Mouse (Mus musculus) small intestine, adult 2 months (tissue): ENCODE measurements around the gene Fcamr. TPM values are rescaled to one million over a fixed set of nuclear protein-coding genes. Genes with fewer than 3 reads are reported as not detected.

ENCODE experiments used
- H3K27ac ChIP-seq: fragments of 200-500 bp; 2 replicates; pipeline ENCODE4 v1.5.1; 2012; ENCODE audit warnings: low read depth, low read length, control low read depth, inconsistent platforms; ENCODE audit not compliant: insufficient read depth
- H3K27me3 ChIP-seq: fragments of 200-500 bp; 2 replicates; pipeline ENCODE4 v1.6.1; 2012; ENCODE audit warnings: mild to moderate bottlenecking, moderate library complexity, low read length, inconsistent platforms; ENCODE audit not compliant: control insufficient read depth, insufficient read depth
- H3K36me3 ChIP-seq: fragments of 200-500 bp; 2 replicates; pipeline ENCODE4 v1.6.1; 2012; ENCODE audit warnings: mild to moderate bottlenecking, low read length, control low read depth, inconsistent platforms; ENCODE audit not compliant: control insufficient read depth, insufficient read depth
- H3K4me1 ChIP-seq: fragments of 200-500 bp; 2 replicates; pipeline ENCODE4 v1.6.1; 2012; ENCODE audit warnings: low read length, inconsistent platforms, mixed read lengths; ENCODE audit not compliant: control insufficient read depth, insufficient read depth, insufficient read length
- H3K4me3 ChIP-seq: fragments of 200-500 bp; 2 replicates; pipeline ENCODE4 v1.5.1; 2012; ENCODE audit warnings: low read depth, mild to moderate bottlenecking, control low read depth, inconsistent platforms, low read length, moderate library complexity
- CTCF ChIP-seq: fragments of 200-500 bp; IDR thresholded peaks from 2 replicates; pipeline ENCODE4 v1.5.1; 2012; ENCODE audit warnings: low read depth, mild to moderate bottlenecking, control low read depth, inconsistent platforms, low read length, moderate library complexity, mixed read lengths; ENCODE audit not compliant: insufficient replicate concordance, insufficient read length; ENCODE audit errors: extremely low read depth
- POLR2A ChIP-seq: fragments of 200-500 bp; IDR thresholded peaks from 2 replicates; pipeline ENCODE4 v1.6.1; 2012; ENCODE audit warnings: low read depth, mild to moderate bottlenecking, control low read depth, inconsistent platforms, low read length, moderate library complexity
- WGBS: fragments of 180-500 bp; shearing (Covaris S2); methylation state at CpG from one replicate; pipeline ENCODE4 v1.1.7; 2018; 5-methylcytosine and 5-hydroxymethylcytosine counted together
- polyA plus RNA-seq: library from polyadenylated mRNA; depleted of rRNA; stranded (reverse); fragments of >200 nt; gene quantifications from 2 replicates; pipeline ENCODE4 v1.2.3, GENCODE M21; 2012

Fcamr gene
- polyA plus RNA-seq, 1 experiment, result 1.6 TPM

DNA sequence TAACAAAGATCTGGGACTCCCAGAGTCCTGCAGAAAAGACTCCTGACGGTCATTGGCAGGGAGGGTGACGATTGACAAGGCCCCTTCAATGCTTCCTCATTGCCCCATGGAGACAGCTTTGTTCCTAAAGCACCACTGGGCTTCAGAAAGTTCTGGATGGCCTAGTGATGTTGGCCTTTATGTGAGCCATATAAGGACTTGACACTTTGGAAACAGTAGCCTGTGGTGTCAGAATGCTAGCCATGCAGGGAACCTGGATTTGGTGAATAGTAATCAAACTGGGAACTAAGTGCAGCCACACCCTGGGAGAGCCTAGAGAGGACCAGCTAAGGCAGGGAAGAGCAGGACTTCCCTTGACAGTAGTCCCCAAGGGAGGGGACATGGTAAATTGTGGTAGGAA is 809 bp downstream of the Fcamr start:
- Histone ChIP-seq H3K27ac (peak overlapping the region; percentile 9; the same call in 1 of the 2 replicates), H3K4me1 (peaks cover 46% of the 10 kb centered on the region), H3K36me3 (no peaks in the 10 kb centered on the region), H3K27me3 (no peaks in the 10 kb centered on the region), H3K4me3 (no peak overlapping the region)
- WGBS, result 51% methylated on average over 2 of the region's 2 CpGs
- TF ChIP-seq CTCF (no peak), POLR2A (no peak)

DNA sequence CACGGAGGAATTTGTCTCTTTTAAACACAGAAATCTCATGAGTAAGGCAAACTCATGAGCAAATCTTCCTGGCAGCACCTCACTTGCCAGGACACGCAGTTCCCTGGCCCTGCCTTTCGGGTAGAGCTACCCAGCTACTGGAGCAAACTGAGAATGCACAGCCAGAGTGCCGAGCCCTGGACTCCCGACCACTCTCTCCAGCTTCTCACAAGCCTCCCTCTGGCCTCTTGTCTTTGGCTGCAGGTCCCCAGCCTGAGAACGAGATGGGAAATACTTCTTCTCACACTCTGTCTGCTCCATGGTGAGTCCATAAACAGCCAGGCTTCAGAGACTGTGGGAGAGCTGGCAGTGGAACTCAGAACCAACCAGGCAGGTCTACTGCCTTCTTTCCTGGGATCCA is 2.3 kb downstream of the Fcamr start:
- Histone ChIP-seq H3K36me3 (no peaks in the 10 kb centered on the region), H3K27ac (no peak overlapping the region), H3K27me3 (no peaks in the 10 kb centered on the region), H3K4me3 (no peak overlapping the region), H3K4me1 (peaks cover 39% of the 10 kb centered on the region)
- WGBS, result 54% methylated on average over 6 of the region's 6 CpGs
- no peak for TF ChIP-seq CTCF

DNA sequence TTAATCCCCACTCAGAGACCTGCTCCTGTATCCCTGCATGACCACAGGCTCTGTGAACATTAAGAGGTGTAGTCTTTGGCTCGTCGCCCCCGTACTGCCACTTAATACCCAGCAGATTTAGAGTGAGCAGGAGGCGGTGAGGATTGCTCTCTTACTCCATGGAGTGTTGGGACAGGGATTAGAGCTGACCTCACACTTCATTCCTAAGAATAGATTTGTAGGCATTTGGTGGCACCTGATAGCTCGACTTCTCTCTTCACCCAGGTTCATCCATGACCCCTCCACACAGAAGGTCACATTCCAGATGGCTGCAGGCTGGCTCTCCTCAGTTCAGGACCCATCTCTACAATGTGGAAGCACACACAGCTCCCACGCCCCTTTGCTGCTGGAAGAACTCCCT is 3.6 kb downstream of the Fcamr start:
- Histone ChIP-seq H3K27ac (no peak overlapping the region), H3K4me3 (no peak overlapping the region), H3K4me1 (peaks cover 35% of the 10 kb centered on the region), H3K27me3 (no peaks in the 10 kb centered on the region), H3K36me3 (no peaks in the 10 kb centered on the region)
- no peak for TF ChIP-seq POLR2A
- TF ChIP-seq CTCF, result no peak
- 46% methylated on average over 6 of the region's 6 CpGs for WGBS

DNA sequence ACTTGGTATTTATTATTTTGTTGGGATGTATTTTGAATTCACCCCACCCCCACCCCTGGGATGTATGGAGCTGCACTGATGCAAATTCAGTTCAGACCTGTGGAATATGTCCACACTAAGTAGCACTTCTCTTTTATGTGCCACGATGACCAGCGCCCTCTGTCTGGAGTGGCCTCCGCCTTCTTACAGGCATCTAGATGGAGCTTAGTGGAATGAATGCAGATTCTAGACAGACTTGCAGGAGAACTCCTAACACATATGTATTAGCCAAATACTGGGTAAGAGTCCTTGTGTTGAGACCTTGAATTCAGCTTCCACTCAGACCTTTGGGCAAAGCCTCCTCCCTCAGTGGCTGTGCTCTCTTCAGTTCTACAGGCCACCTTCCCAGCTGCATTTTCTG is 10.2 kb downstream of the Fcamr start:
- Histone ChIP-seq H3K27me3 (no peaks in the 10 kb centered on the region), H3K4me1 (no peaks in the 10 kb centered on the region), H3K4me3 (no peak overlapping the region), H3K36me3 (no peaks in the 10 kb centered on the region), H3K27ac (no peak overlapping the region)
- WGBS, result 84% methylated on average over 3 of the region's 3 CpGs
- no peak for TF ChIP-seq POLR2A
- no peak for TF ChIP-seq CTCF

DNA sequence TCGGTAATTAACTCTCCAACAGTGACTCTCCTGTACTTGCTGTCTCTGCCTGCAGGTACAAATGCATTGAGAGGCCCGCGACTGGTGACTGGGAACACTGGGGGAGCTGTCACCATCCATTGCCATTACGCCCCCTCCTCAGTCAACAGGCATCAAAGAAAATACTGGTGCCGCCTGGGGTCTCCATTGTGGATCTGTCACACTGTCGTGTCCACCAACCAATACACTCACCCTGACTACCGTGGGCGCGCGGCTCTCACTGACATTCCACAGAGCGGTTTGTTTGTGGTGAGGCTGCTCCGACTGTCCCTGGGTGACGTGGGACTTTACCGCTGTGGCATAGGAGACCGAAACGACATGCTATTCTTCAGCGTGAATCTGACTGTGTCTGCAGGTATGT is 10.6 kb downstream of the Fcamr start:
- H3K27ac ChIP-seq, result no peak overlapping the region
- H3K27me3 ChIP-seq, result no peaks in the 10 kb centered on the region
- no peaks in the 10 kb centered on the region for H3K36me3 ChIP-seq
- no peak for TF ChIP-seq POLR2A
- TF ChIP-seq CTCF, result no peak
- H3K4me3 ChIP-seq, result no peak overlapping the region
- WGBS, result 91% methylated on average over 17 of the region's 17 CpGs
- no peaks in the 10 kb centered on the region for H3K4me1 ChIP-seq

DNA sequence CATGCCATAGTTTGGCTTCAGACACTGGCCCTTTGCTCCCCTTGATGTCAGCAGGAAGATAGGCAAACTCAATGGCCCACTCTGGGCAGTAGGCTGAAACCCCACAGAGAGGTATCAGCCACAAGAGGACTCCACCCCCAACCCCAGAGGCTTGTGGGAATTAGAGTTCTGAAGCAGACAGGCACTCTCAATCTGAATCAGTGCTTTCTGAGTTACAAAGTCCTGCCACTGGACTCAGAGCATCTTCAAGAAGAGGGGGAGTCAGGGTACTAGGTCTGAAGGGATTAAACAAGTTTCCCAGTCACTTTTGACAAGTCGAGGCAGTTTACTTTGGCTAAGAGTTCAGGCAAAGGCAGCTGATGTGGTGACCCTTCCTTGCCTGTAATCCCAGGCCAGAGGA is 19.0 kb downstream of the Fcamr start:
- H3K27ac ChIP-seq, result peak overlapping the region; percentile 78
- 21% methylated on average over 1 of the region's 1 CpGs for WGBS

DNA sequence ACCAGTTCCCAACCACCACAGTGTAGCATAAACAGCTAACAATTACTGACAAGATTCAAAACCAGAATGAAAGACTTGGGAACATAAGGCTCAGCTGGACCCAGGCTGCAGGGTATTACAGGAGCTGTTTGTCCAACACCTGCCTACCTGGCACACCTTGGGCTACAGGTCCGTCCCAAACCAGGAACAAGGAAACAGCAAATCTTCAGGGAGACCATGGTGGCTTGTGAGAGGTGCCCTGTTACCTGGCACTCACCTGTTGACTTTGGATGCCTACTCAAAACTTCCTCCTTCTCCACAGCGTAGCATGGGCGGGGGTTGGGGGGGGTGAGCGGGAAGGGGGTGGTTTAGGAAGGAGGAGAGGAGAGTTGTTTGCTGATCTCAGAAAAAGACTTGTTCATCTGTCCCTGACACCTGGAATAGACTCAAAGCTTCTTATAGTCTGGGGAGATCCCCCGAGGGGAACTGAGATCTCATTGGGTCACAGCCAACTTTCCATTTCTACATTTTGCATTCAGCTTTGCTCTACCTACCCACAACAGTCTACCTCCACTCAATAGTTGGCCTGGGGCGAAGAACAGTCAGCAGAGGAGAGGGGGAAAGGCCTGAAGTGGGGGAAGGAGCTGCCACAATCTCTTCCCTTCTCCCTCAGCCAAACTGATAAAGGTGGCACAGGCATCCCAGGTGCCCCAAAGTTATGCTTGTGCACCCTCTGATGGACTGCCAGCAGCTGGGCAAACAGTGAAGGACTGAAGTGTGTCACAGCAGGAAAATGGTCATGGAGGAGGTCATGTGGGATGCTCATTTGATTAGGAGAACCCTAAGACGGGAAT is 19.8 kb downstream of the Fcamr start:
- TF ChIP-seq CTCF, result no peak
- no peak; the same call in 1 of the 2 replicates for TF ChIP-seq POLR2A
- WGBS, result 26% methylated on average over 7 of the region's 7 CpGs
- Histone ChIP-seq H3K27ac (peak overlapping the region; percentile 78), H3K4me1 (peaks cover 52% of the 10 kb centered on the region), H3K36me3 (no peaks in the 10 kb centered on the region), H3K4me3 (no peak overlapping the region), H3K27me3 (no peaks in the 10 kb centered on the region)

More for the DNA sequence above, 19.0 kb downstream of the Fcamr start:
- peaks cover 50% of the 10 kb centered on the region for H3K4me1 ChIP-seq
- H3K36me3 ChIP-seq, result no peaks in the 10 kb centered on the region
- H3K4me3 ChIP-seq, result no peak overlapping the region
- H3K27me3 ChIP-seq, result no peaks in the 10 kb centered on the region
- TF ChIP-seq POLR2A (no peak), CTCF (no peak)
